Mouse (Mus musculus) limb, embryonic 14.5 days (tissue): ENCODE results near the gene Mfap3. TPM values are rescaled to one million over a fixed set of nuclear protein-coding genes. Genes with fewer than 3 reads are reported as not detected.

Experiments used
- ATAC-seq: fragments of 200-750 bp; cut with Nextera tagmentation; 2 replicates; pipeline ENCODE4 v1.8.0; 2017; ENCODE audit warnings: low read depth, moderate number of reproducible peaks, moderate TSS enrichment; ENCODE audit not compliant: low FRiP score
- DNase-seq: peaks from one replicate; pipeline ENCODE4 v3.0.0-alpha.2; 2015; ENCODE audit warnings: low spot score
- H3K27ac ChIP-seq: fragments of 300-500 bp; sonication (generic); replicated peaks from 2 replicates; pipeline ENCODE4 v1.5.1; 2014; ENCODE audit warnings: low read depth, mild to moderate bottlenecking, low read length, moderate library complexity, mixed read lengths
- H3K27me3 ChIP-seq: fragments of 300-500 bp; sonication (generic); 2 replicates; pipeline ENCODE4 v1.6.1; 2014; ENCODE audit warnings: low read length, mixed read lengths; ENCODE audit not compliant: control insufficient read depth, insufficient read depth
- H3K36me3 ChIP-seq: fragments of 300-500 bp; sonication (generic); 2 replicates; pipeline ENCODE4 v1.6.1; 2014; ENCODE audit warnings: mild to moderate bottlenecking, low read length, moderate library complexity, mixed read lengths; ENCODE audit not compliant: control insufficient read depth, insufficient read depth
- H3K4me1 ChIP-seq: fragments of 300-500 bp; sonication (generic); 2 replicates; pipeline ENCODE4 v1.6.1; 2014; ENCODE audit warnings: antibody characterized with exemption, low read length, mixed read lengths; ENCODE audit not compliant: control insufficient read depth, insufficient read depth
- H3K4me2 ChIP-seq: fragments of 300-500 bp; sonication (generic); replicated peaks from 2 replicates; pipeline ENCODE4 v1.6.1; 2014; ENCODE audit warnings: low read depth, mild to moderate bottlenecking, low read length, moderate library complexity; ENCODE audit not compliant: severe bottlenecking
- H3K4me3 ChIP-seq: fragments of 300-500 bp; sonication (generic); replicated peaks from 2 replicates; pipeline ENCODE4 v1.5.1; 2014; ENCODE audit warnings: low read length
- H3K9ac ChIP-seq: fragments of 300-500 bp; sonication (generic); 2 replicates; pipeline ENCODE4 v1.6.1; 2014; ENCODE audit warnings: mild to moderate bottlenecking, low read depth, low read length, moderate library complexity; ENCODE audit not compliant: severe bottlenecking
- H3K9me3 ChIP-seq: fragments of 300-500 bp; sonication (generic); 2 replicates; pipeline ENCODE4 v1.6.1; 2016; ENCODE audit warnings: low read length; ENCODE audit not compliant: control insufficient read depth
- POLR2A ChIP-seq: fragments of 200-500 bp; IDR thresholded peaks from 2 replicates; pipeline ENCODE4 v1.8.0; 2012; ENCODE audit warnings: inconsistent platforms, mild to moderate bottlenecking, moderate library complexity, borderline replicate concordance; ENCODE audit not compliant: insufficient read depth, insufficient read length; ENCODE audit errors: extremely low read depth
- WGBS: fragments of 180-500 bp; shearing (Covaris S2); extraction: QIAGEN DNeasy Blood & Tissue Kit; methylation state at CpG from one replicate; pipeline ENCODE4 v1.1.7; 2014; 5-methylcytosine and 5-hydroxymethylcytosine counted together
- polyA plus RNA-seq, 2 experiments: library from polyadenylated mRNA; depleted of rRNA in 1 of 2; stranded (reverse) in 1 of 2; unstranded in 1 of 2; fragments of >200 nt; fragmentation: Nextera tagmentation in 1 of 2; extraction: Ambion mirVana in 1 of 2; gene quantifications; 2 replicates each; pipeline versions ENCODE4 v1.2.1 to v1.2.3; 2012 to 2014

Gene Mfap3
- polyA plus RNA-seq, 2 experiments, result 26.0 to 46.5 TPM

DNA sequence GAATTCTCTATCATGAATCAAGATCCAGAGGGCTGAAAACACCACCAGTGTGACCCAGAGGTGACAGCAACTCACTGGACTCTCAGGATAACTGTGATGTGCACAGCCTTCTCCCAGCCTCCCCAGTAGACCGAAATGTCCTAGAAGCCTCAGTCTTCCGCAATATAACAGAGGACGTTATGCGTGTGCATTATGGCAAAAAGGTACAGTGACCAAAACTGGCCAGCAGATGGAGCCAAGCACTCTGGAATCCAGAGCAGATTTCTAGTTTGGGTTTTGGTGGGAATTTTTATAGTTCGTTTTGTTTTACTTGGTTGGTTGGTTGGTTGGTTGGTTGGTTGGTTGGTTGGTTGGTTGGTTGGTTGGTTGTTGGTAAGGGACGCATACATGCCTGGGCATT lies 43.3 kb upstream of the Mfap3 start:
- Histone ChIP-seq H3K9me3 (no peaks in the 10 kb centered on the region), H3K36me3 (no peaks in the 10 kb centered on the region), H3K27ac (no peak overlapping the region), H3K4me1 (no peaks in the 10 kb centered on the region), H3K9ac (no peak overlapping the region), H3K4me2 (no peak overlapping the region), H3K27me3 (no peaks in the 10 kb centered on the region), H3K4me3 (no peak overlapping the region)
- TF ChIP-seq POLR2A, result no peak
- no peak for ATAC-seq
- DNase-seq, result peak; percentile 62
- WGBS, result 43% methylated on average over 6 of the region's 6 CpGs

DNA sequence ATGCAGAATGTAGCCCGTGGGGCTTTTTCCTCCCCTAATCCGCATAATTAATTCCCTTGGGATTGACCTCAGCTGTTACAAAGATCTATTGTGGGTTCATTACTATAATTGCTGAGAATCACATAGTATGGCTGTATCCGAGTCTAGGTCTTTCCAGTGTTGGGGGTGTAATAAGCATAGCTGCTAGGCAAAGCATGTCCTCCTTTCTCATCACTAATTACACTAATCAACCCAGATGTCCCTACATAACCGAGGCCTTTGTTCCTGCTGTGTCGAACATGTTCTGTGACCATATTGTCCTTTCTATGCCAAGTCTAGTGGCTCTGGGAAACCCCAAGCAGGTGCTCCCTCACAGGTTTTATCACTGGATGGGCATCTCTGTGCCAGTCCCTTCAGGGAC lies 40.4 kb upstream of the Mfap3 start:
- peaks cover 23% of the 10 kb centered on the region for H3K36me3 ChIP-seq
- no peaks in the 10 kb centered on the region for H3K4me1 ChIP-seq
- no peak overlapping the region for H3K4me2 ChIP-seq
- no peak overlapping the region for H3K4me3 ChIP-seq
- ATAC-seq (no peak), DNase-seq (no peak)
- H3K9me3 ChIP-seq, result no peaks in the 10 kb centered on the region
- no peak overlapping the region for H3K9ac ChIP-seq
- TF ChIP-seq POLR2A, result no peak
- 87% methylated on average over 5 of the region's 5 CpGs for WGBS
- no peak overlapping the region for H3K27ac ChIP-seq
- H3K27me3 ChIP-seq, result no peaks in the 10 kb centered on the region

DNA sequence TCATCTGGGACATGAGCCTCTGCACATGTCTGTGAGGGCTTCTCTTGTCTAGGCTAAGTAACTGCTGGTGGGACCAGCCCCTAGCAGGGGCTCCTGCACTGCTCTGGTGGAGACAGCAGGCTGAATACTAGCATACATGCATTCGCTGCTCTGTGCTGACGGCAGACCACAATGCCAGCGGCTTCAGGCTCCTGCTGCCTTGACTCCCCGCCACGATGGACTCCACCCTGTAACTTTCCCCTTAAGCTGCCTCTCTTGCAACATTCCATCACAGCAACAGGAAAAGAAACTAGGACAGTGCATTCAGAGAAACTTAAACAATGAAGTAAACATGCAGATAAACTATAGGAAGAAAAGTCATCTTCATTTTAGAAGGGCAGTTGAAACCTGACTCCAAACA lies 30.0 kb upstream of the Mfap3 start:
- H3K4me1 ChIP-seq, result no peaks in the 10 kb centered on the region
- no peak overlapping the region for H3K4me2 ChIP-seq
- H3K27ac ChIP-seq, result no peak overlapping the region
- H3K36me3 ChIP-seq, result peaks cover 72% of the 10 kb centered on the region
- no peak for ATAC-seq
- no peak overlapping the region for H3K9ac ChIP-seq
- no peak overlapping the region for H3K4me3 ChIP-seq
- TF ChIP-seq POLR2A, result no peak
- WGBS, result 84% methylated on average over 5 of the region's 5 CpGs
- no peak for DNase-seq
- no peaks in the 10 kb centered on the region for H3K27me3 ChIP-seq
- H3K9me3 ChIP-seq, result no peaks in the 10 kb centered on the region

DNA sequence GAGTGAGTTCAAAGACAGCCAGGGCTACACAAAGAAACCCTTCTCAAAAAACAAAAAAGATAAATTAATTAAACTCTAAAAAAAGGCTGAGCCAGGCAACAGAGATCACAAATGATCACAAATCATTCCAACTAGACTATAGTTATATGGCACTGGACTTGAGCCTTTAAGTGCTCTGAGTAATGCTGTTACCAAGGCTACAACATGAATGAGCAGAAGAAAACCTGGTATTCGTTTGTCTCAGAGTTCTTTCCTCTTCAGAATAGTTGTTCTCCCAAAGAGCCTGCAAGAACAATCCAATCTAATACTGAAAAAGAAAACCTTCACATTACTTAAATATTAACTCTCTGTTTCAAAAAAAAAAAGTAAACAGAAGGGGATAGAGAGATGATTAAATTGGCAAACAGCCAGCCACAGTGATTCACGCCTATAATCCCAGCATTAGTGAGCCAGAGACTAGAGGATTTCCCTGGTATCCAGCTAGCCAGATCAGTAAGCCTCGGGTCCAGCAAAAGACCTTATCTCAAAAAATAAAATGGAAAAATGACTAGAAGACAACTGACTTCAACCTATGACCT lies 21.9 kb upstream of the Mfap3 start:
- Histone ChIP-seq H3K4me1 (no peaks in the 10 kb centered on the region), H3K4me2 (no peak overlapping the region), H3K9me3 (no peaks in the 10 kb centered on the region), H3K27ac (no peak overlapping the region), H3K9ac (no peak overlapping the region), H3K27me3 (no peaks in the 10 kb centered on the region), H3K4me3 (no peak overlapping the region), H3K36me3 (peaks cover 69% of the 10 kb centered on the region)
- 67% methylated on average over 3 of the region's 3 CpGs for WGBS
- DNase-seq (no peak), ATAC-seq (no peak)
- TF ChIP-seq POLR2A, result no peak

DNA sequence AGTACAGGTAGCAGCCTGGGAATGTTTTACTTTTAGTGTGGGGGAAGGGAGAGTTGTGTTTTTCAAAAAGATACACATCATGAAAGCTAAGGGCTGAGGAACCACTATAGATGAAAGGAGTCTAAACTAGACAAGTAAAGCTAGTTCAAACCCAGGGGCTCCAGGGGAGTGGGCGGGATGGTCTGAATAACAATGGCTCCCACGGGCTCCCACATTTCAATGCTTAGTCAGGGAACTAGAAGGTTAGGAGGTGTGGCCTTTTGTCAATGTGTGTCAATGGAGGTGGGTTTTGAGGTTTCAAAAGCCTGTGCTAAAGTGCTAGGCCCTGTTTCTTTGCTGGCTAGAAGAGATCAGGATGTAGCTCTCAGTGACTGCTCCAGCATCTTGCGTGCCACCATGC lies 20.8 kb upstream of the Mfap3 start:
- no peak overlapping the region for H3K27ac ChIP-seq
- no peak for TF ChIP-seq POLR2A
- H3K9ac ChIP-seq, result no peak overlapping the region
- no peaks in the 10 kb centered on the region for H3K27me3 ChIP-seq
- no peaks in the 10 kb centered on the region for H3K9me3 ChIP-seq
- H3K4me3 ChIP-seq, result no peak overlapping the region
- no peaks in the 10 kb centered on the region for H3K4me1 ChIP-seq
- DNase-seq, result no peak
- WGBS, result 87% methylated on average over 3 of the region's 3 CpGs
- peaks cover 64% of the 10 kb centered on the region for H3K36me3 ChIP-seq
- no peak for ATAC-seq
- H3K4me2 ChIP-seq, result no peak overlapping the region

DNA sequence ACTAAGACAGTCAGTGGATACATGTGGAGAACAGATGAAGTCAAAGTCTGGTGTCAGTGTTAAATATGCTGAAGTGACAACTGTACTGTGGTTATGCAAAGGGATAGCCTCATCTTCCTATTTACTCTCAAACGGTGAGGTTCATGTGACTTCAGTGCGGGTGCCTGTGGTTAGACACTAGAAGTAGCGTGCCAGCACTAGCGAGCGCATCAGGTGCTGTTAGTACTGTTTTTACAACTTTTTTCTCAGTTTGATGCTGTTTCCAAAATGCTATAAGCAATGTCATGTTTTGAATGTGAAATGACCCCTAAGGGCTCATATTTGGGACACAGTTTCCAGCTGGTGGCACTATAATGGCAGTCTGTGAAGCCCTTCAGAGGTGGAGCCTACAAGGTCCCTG lies 20.2 kb upstream of the Mfap3 start:
- DNase-seq (no peak), ATAC-seq (no peak)
- Histone ChIP-seq H3K4me1 (no peaks in the 10 kb centered on the region), H3K36me3 (peaks cover 64% of the 10 kb centered on the region), H3K27me3 (no peaks in the 10 kb centered on the region), H3K9ac (no peak overlapping the region), H3K4me3 (no peak overlapping the region), H3K4me2 (no peak overlapping the region), H3K9me3 (no peaks in the 10 kb centered on the region), H3K27ac (no peak overlapping the region)
- WGBS, result 94% methylated on average over 5 of the region's 5 CpGs
- TF ChIP-seq POLR2A, result no peak
